Comparison of ENCODE assay signal across 26 mouse cellular contexts in genomic region chr14:75250432-75250831, GRCm38 (mm10). TPM values are rescaled to one million over a fixed set of nuclear protein-coding genes. Genes with fewer than 3 reads are reported as not detected.
A peak's percentile ranks its signal among the peaks of the same experiment; 100 is the strongest.
DNase-seq lines count a peak whose midpoint lies in the region; ATAC-seq and TF ChIP-seq lines count a peak whose summit lies in the region.
"Had no signal": no experiment of that assay in that cellular context is flagged by ENCODE, and none has a peak within 500 bp of the region (broad histone marks: within the 10 kb centered on the region; RNA-seq: fewer than 3 reads in every experiment).

No protein-coding gene starts in this region.

- no peak overlapping the region for H3K4me3 ChIP-seq in liver, embryonic 16.5 days (ENCODE audit: low read depth, low read length)
- no peak overlapping the region for H3K4me3 ChIP-seq in liver, embryonic 12.5 days
- H3K4me3 ChIP-seq in stomach, postnatal 0 days (ENCODE audit: low read depth, low read length): no peak overlapping the region
- H3K4me3 ChIP-seq: embryonic facial prominence, embryonic 10.5 days; embryonic facial prominence, embryonic 12.5 days; forebrain, embryonic 13.5 days; forebrain, embryonic 15.5 days had no signal

- H3K9ac ChIP-seq in liver, embryonic 16.5 days (ENCODE audit: low read depth, low read length): no peak overlapping the region
- no peak overlapping the region for H3K9ac ChIP-seq in liver, embryonic 12.5 days
- H3K9ac ChIP-seq in stomach, postnatal 0 days (ENCODE audit: low read length): no peak overlapping the region
- H3K9ac ChIP-seq: embryonic facial prominence, embryonic 12.5 days; forebrain, embryonic 13.5 days; forebrain, embryonic 15.5 days; forebrain, postnatal 0 days had no signal

- WGBS in liver, embryonic 16.5 days (ENCODE audit: insufficient replicate concordance): 57% methylated on average over 3 of the region's 3 CpGs
- WGBS in liver, embryonic 12.5 days (ENCODE audit: insufficient replicate concordance): 62% methylated on average over 3 of the region's 3 CpGs
- 59% methylated on average over 3 of the region's 3 CpGs for WGBS in stomach, postnatal 0 days

- TF ChIP-seq CTCF in stomach, postnatal 0 days (IDR thresholded peaks at IDR 0.05; ENCODE audit: low read depth): no peak

- peak; percentile 43; the same call in 1 of the 2 replicates for ATAC-seq in liver, embryonic 16.5 days (ENCODE audit: low read depth)
- ATAC-seq in liver, embryonic 12.5 days: no peak
- peak; percentile 72; the same call in 1 of the 2 replicates for ATAC-seq in stomach, postnatal 0 days (ENCODE audit: low FRiP score, low TSS enrichment)
- no peak for ATAC-seq in CD4-positive, CD25-positive, alpha-beta regulatory T cell, adult 4 months
- ATAC-seq: activated CD4-positive, CD25-positive, alpha-beta regulatory T cell, adult 4 months; forebrain, embryonic 13.5 days; forebrain, embryonic 15.5 days; forebrain, postnatal 0 days; Patski had no signal

- TF ChIP-seq EP300 in stomach, postnatal 0 days (optimal IDR thresholded peaks at IDR 0.05): no peak

- no peaks in the 10 kb centered on the region for H3K9me3 ChIP-seq in liver, embryonic 16.5 days (replicated peaks; ENCODE audit: control insufficient read depth, low read length)
- no peaks in the 10 kb centered on the region for H3K9me3 ChIP-seq in liver, embryonic 12.5 days (replicated peaks)
- H3K9me3 ChIP-seq in stomach, postnatal 0 days (ENCODE audit: control insufficient read depth, low read length): no peaks in the 10 kb centered on the region
- H3K9me3 ChIP-seq: embryonic facial prominence, embryonic 10.5 days; embryonic facial prominence, embryonic 12.5 days; forebrain, embryonic 13.5 days; forebrain, embryonic 15.5 days; G1E had no signal

- no peaks in the 10 kb centered on the region; the same call in 1 of the 2 replicates for H3K4me1 ChIP-seq in liver, embryonic 16.5 days (ENCODE audit: control insufficient read depth, low read depth, low read length)
- no peaks in the 10 kb centered on the region for H3K4me1 ChIP-seq in liver, embryonic 12.5 days
- no peaks in the 10 kb centered on the region for H3K4me1 ChIP-seq in stomach, postnatal 0 days (replicated peaks; ENCODE audit: control insufficient read depth, insufficient read depth)
- H3K4me1 ChIP-seq: embryonic facial prominence, embryonic 10.5 days; embryonic facial prominence, embryonic 12.5 days had no signal

- no peak overlapping the region for H3K27ac ChIP-seq in liver, embryonic 16.5 days (ENCODE audit: low read length)
- H3K27ac ChIP-seq in liver, embryonic 12.5 days: no peak overlapping the region
- H3K27ac ChIP-seq in stomach, postnatal 0 days (replicated peaks): no peak overlapping the region
- H3K27ac ChIP-seq: embryonic facial prominence, embryonic 10.5 days; embryonic facial prominence, embryonic 12.5 days; forebrain, embryonic 13.5 days; forebrain, embryonic 15.5 days had no signal

- no peak overlapping the region for H3K4me2 ChIP-seq in liver, embryonic 16.5 days (ENCODE audit: low read depth, low read length)
- no peak overlapping the region for H3K4me2 ChIP-seq in liver, embryonic 12.5 days
- no peak overlapping the region for H3K4me2 ChIP-seq in stomach, postnatal 0 days (replicated peaks; ENCODE audit: low read depth)
- H3K4me2 ChIP-seq: embryonic facial prominence, embryonic 12.5 days; forebrain, embryonic 13.5 days; forebrain, embryonic 15.5 days had no signal

- DNase-seq in stomach, postnatal 0 days (ENCODE audit: low spot score): no peak
- peak; percentile 50 for DNase-seq in yolk sac, embryonic 10.5 days (ENCODE audit: low spot score)
- DNase-seq: adrenal gland, adult 8-10 months; adrenal gland, postnatal 14 days; adrenal gland, postnatal 36 days; cerebellum, adult 11-12 months; cerebellum, adult 2 months; cerebellum, adult 9-10 months; cerebellum, postnatal 10 days; cerebellum, postnatal 25 days; forebrain, postnatal 0 days had no signal

- H3K27me3 ChIP-seq in liver, embryonic 16.5 days (ENCODE audit: control insufficient read depth, insufficient read depth, low read depth, low read length): no peaks in the 10 kb centered on the region
- H3K27me3 ChIP-seq in liver, embryonic 12.5 days (replicated peaks): 0 out of 2 replicates have a peak, but pooled peaks cover 4% of the 10 kb centered on the region
- no peaks in the 10 kb centered on the region for H3K27me3 ChIP-seq in stomach, postnatal 0 days (ENCODE audit: control insufficient read depth, insufficient read depth, low read length)
- H3K27me3 ChIP-seq: CH12.LX; embryonic facial prominence, embryonic 12.5 days; forebrain, embryonic 13.5 days; forebrain, embryonic 15.5 days had no signal

- no peaks in the 10 kb centered on the region for H3K36me3 ChIP-seq in liver, embryonic 16.5 days (ENCODE audit: control insufficient read depth, insufficient read depth)
- no peaks in the 10 kb centered on the region for H3K36me3 ChIP-seq in liver, embryonic 12.5 days
- H3K36me3 ChIP-seq in stomach, postnatal 0 days (ENCODE audit: control insufficient read depth, insufficient read depth, low read length): no peaks in the 10 kb centered on the region
- H3K36me3 ChIP-seq: embryonic facial prominence, embryonic 10.5 days; embryonic facial prominence, embryonic 12.5 days; forebrain, embryonic 15.5 days; G1E had no signal

RNA-seq across cellular contexts. Expression of gene Cpb2, which starts 8.3 kb away (rescaled TPM):
- polyA plus RNA-seq in liver, embryonic 16.5 days (2015; fragmentation: Nextera tagmentation; extraction: Ambion mirVana): 185 and 198 TPM in 2 replicates
- polyA plus RNA-seq in liver, embryonic 12.5 days (2016; fragmentation: Nextera tagmentation; extraction: Ambion mirVana): 50.0 and 50.6 TPM in 2 replicates
- 2.9 and 3.1 TPM in 2 replicates for polyA plus RNA-seq in stomach, postnatal 0 days (2015; fragmentation: Nextera tagmentation; extraction: Ambion mirVana)
- polyA plus RNA-seq in CD4-positive, CD25-positive, alpha-beta regulatory T cell, adult 4 months (2017; shearing (Covaris generic)): not detected
- polyA plus RNA-seq: activated CD4-positive, CD25-positive, alpha-beta regulatory T cell, adult 4 months; C2C12; cerebellum, adult 2 months; cortical plate, adult 2 months; embryonic facial prominence, embryonic 10.5 days; embryonic facial prominence, embryonic 14.5 days; forebrain, embryonic 11.5 days; forebrain, embryonic 15.5 days; forebrain, postnatal 0 days; G1E; Patski had no signal

RNA-seq across cellular contexts. Expression of gene Zc3h13, which starts 33.7 kb away (rescaled TPM):
- polyA plus RNA-seq in liver, embryonic 16.5 days (2015; fragmentation: Nextera tagmentation; extraction: Ambion mirVana): 10.2 and 11.3 TPM in 2 replicates
- polyA plus RNA-seq in liver, embryonic 12.5 days (2016; fragmentation: Nextera tagmentation; extraction: Ambion mirVana): 20.1 TPM in 2 replicates
- 13.9 and 15.9 TPM in 2 replicates for polyA plus RNA-seq in stomach, postnatal 0 days (2015; fragmentation: Nextera tagmentation; extraction: Ambion mirVana)
- polyA plus RNA-seq in CD4-positive, CD25-positive, alpha-beta regulatory T cell, adult 4 months (2017; shearing (Covaris generic)): 10 to 100 TPM; 21.7 to 23.9 TPM

Comparison
In these comparisons a context has a peak if more than half of its experiments do, and no peak if none do; other contexts are left out.
1. ATAC-seq: peak in liver, embryonic 16.5 days (single experiment) and stomach, postnatal 0 days (single experiment); none in liver, embryonic 12.5 days (single experiment) and CD4-positive, CD25-positive, alpha-beta regulatory T cell, adult 4 months (single experiment).
2. RNA of gene Cpb2, which starts 8.3 kb away (polyA plus RNA-seq): 185 to 198 TPM in liver, embryonic 16.5 days and 50.0 to 50.6 TPM in liver, embryonic 12.5 days; 2.9 to 3.1 TPM in stomach, postnatal 0 days and not detected in CD4-positive, CD25-positive, alpha-beta regulatory T cell, adult 4 months; every median in the first group is over 10 times any median in the second.